Comparison of ENCODE assay signal across 13 mouse cellular contexts in the genomic region with DNA sequence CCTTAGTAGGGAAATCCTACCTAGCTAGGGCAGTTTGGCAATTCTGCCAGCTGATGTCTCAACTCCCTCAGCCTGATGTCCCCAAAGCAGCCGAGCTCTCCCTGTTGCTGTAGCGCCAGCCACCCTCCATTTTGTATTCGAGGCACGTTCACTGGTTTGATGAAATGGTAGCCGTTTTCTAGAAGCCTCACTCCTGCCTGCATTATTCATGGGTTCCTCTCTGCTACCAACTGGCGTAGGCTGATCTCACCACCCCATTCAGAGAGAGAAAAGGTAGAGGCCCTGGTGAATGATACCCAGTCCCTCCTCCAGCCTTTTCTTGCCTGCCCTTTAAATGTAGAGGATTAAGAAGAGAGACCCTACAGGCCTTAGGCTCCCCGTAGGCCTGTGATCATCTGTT.
A peak's percentile ranks its signal among the peaks of the same experiment; 100 is the strongest.
DNase-seq lines count a peak whose midpoint lies in the region; ATAC-seq and TF ChIP-seq lines count a peak whose summit lies in the region.
"Had no signal": no experiment of that assay in that cellular context is flagged by ENCODE, and none has a peak within 500 bp of the region (broad histone marks: within the 10 kb centered on the region; RNA-seq: fewer than 3 reads in every experiment).

No protein-coding gene starts in this region.

- TF ChIP-seq EP300 in stomach, postnatal 0 days (optimal IDR thresholded peaks at IDR 0.05) = no peak

- no peaks in the 10 kb centered on the region; the same call in 1 of the 2 replicates for H3K9me3 ChIP-seq in forebrain, embryonic 10.5 days
- no peaks in the 10 kb centered on the region for H3K9me3 ChIP-seq in hindbrain, embryonic 13.5 days
- no peaks in the 10 kb centered on the region for H3K9me3 ChIP-seq in midbrain, postnatal 0 days (ENCODE audit: low read length)
- H3K9me3 ChIP-seq in stomach, postnatal 0 days (ENCODE audit: control insufficient read depth, low read length) = no peaks in the 10 kb centered on the region
- H3K9me3 ChIP-seq: megakaryocyte, embryonic 14.5 days had no signal

- no peaks in the 10 kb centered on the region for H3K36me3 ChIP-seq in forebrain, embryonic 10.5 days (replicated peaks)
- H3K36me3 ChIP-seq in hindbrain, embryonic 13.5 days = no peaks in the 10 kb centered on the region
- H3K36me3 ChIP-seq in midbrain, postnatal 0 days (ENCODE audit: insufficient read depth, low read length) = no peaks in the 10 kb centered on the region
- H3K36me3 ChIP-seq in stomach, postnatal 0 days (ENCODE audit: control insufficient read depth, insufficient read depth, low read length) = no peaks in the 10 kb centered on the region

- H3K27me3 ChIP-seq in forebrain, embryonic 10.5 days (ENCODE audit: poor library complexity, severe bottlenecking) = peaks cover 46% of the 10 kb centered on the region
- no peaks in the 10 kb centered on the region for H3K27me3 ChIP-seq in hindbrain, embryonic 13.5 days
- H3K27me3 ChIP-seq in midbrain, postnatal 0 days (ENCODE audit: insufficient read depth, low read length) = no peaks in the 10 kb centered on the region
- H3K27me3 ChIP-seq in stomach, postnatal 0 days (ENCODE audit: control insufficient read depth, insufficient read depth, low read length) = no peaks in the 10 kb centered on the region
- H3K27me3 ChIP-seq: megakaryocyte, embryonic 14.5 days had no signal

- no peak overlapping the region for H3K9ac ChIP-seq in hindbrain, embryonic 13.5 days
- H3K9ac ChIP-seq in midbrain, postnatal 0 days (replicated peaks; ENCODE audit: low read length, poor library complexity, severe bottlenecking) = no peak overlapping the region
- H3K9ac ChIP-seq in stomach, postnatal 0 days (ENCODE audit: low read length) = no peak overlapping the region

- ATAC-seq in hindbrain, embryonic 13.5 days (ENCODE audit: low FRiP score) = peak; percentile 14; the same call in 1 of the 2 replicates
- ATAC-seq in midbrain, postnatal 0 days (ENCODE audit: low FRiP score) = no peak
- no peak for ATAC-seq in stomach, postnatal 0 days (ENCODE audit: low FRiP score, low TSS enrichment)
- ATAC-seq: CD4-positive, CD25-positive, alpha-beta regulatory T cell, adult 4 months had no signal

- H3K4me1 ChIP-seq in forebrain, embryonic 10.5 days = peaks cover 85% of the 10 kb centered on the region
- H3K4me1 ChIP-seq in hindbrain, embryonic 13.5 days (replicated peaks) = peaks cover 84% of the 10 kb centered on the region
- peaks cover 34% of the 10 kb centered on the region for H3K4me1 ChIP-seq in midbrain, postnatal 0 days (ENCODE audit: insufficient read depth, low read length)
- H3K4me1 ChIP-seq in stomach, postnatal 0 days (replicated peaks; ENCODE audit: control insufficient read depth, insufficient read depth) = peaks cover 6% of the 10 kb centered on the region; the same call in 1 of the 2 replicates

- TF ChIP-seq CTCF in midbrain, postnatal 0 days (IDR thresholded peaks at IDR 0.05) = no peak
- TF ChIP-seq CTCF in stomach, postnatal 0 days (IDR thresholded peaks at IDR 0.05; ENCODE audit: low read depth) = no peak

- peak; percentile 64 for DNase-seq in layer of hippocampus, adult 9-11 months
- no peak for DNase-seq in layer of hippocampus, postnatal 36 days
- DNase-seq in forebrain, embryonic 10.5 days (ENCODE audit: extremely low spot score, low spot score) = no peak
- peak; percentile 80 for DNase-seq in midbrain, postnatal 0 days (ENCODE audit: low spot score)
- no peak for DNase-seq in adrenal gland, adult 8-10 months
- DNase-seq in stomach, postnatal 0 days (ENCODE audit: low spot score) = no peak
- no peak for DNase-seq in adrenal gland, postnatal 36 days
- DNase-seq: heart, postnatal 4 days; kidney, postnatal 36 days; thymus, postnatal 4 days had no signal

- H3K4me3 ChIP-seq in forebrain, embryonic 10.5 days = no peak overlapping the region
- no peak overlapping the region for H3K4me3 ChIP-seq in hindbrain, embryonic 13.5 days
- H3K4me3 ChIP-seq in midbrain, postnatal 0 days (ENCODE audit: low read depth, low read length) = no peak overlapping the region
- no peak overlapping the region for H3K4me3 ChIP-seq in stomach, postnatal 0 days (ENCODE audit: low read depth, low read length)
- H3K4me3 ChIP-seq: megakaryocyte, embryonic 14.5 days had no signal

- H3K27ac ChIP-seq in forebrain, embryonic 10.5 days = peak overlapping the region; percentile 80
- H3K27ac ChIP-seq in hindbrain, embryonic 13.5 days = peak overlapping the region; percentile 98
- H3K27ac ChIP-seq in midbrain, postnatal 0 days (ENCODE audit: low read depth, low read length) = peak overlapping the region; percentile 92
- H3K27ac ChIP-seq in stomach, postnatal 0 days (replicated peaks) = no peak overlapping the region

- 67% methylated on average over 7 of the region's 7 CpGs for WGBS in forebrain, embryonic 10.5 days
- 33% methylated on average over 7 of the region's 7 CpGs for whole genome bisulfite sequencing in hindbrain, embryonic 13.5 days
- WGBS in midbrain, postnatal 0 days = 15% methylated on average over 7 of the region's 7 CpGs
- WGBS in stomach, postnatal 0 days = 92% methylated on average over 7 of the region's 7 CpGs

- H3K4me2 ChIP-seq in hindbrain, embryonic 13.5 days = no peak overlapping the region
- no peak overlapping the region for H3K4me2 ChIP-seq in midbrain, postnatal 0 days (ENCODE audit: low read depth, low read length, poor library complexity, severe bottlenecking)
- H3K4me2 ChIP-seq in stomach, postnatal 0 days (replicated peaks; ENCODE audit: low read depth) = no peak overlapping the region

Comparison
In these comparisons a context has a peak if more than half of its experiments do, and no peak if none do; other contexts are left out.
1. DNase-seq: peak in layer of hippocampus, adult 9-11 months (single experiment) and midbrain, postnatal 0 days (single experiment); none in layer of hippocampus, postnatal 36 days (0 of 2), forebrain, embryonic 10.5 days (single experiment), adrenal gland, adult 8-10 months (single experiment), stomach, postnatal 0 days (single experiment) and adrenal gland, postnatal 36 days (0 of 2).